Mouse (Mus musculus) lung, postnatal 0 days (tissue): ENCODE results near the gene Onecut3. TPM values are rescaled to one million over a fixed set of nuclear protein-coding genes. Genes with fewer than 3 reads are reported as not detected.
A peak's percentile ranks its signal among the peaks of the same experiment; 100 is the strongest.

Experiments used
- ATAC-seq: fragments of 200-750 bp; cut with Nextera tagmentation; 2 replicates; pipeline ENCODE4 v1.8.0; 2017; ENCODE audit warnings: moderate library complexity
- DNase-seq: peaks from one replicate; pipeline ENCODE4 v3.0.0-alpha.2; 2016; ENCODE audit warnings: low spot score
- H3K27ac ChIP-seq: fragments of 300-500 bp; sonication (generic); 2 replicates; pipeline ENCODE4 v1.5.1; 2014; ENCODE audit warnings: antibody characterized with exemption, mild to moderate bottlenecking, low read length, mixed read lengths
- H3K27me3 ChIP-seq: fragments of 300-500 bp; sonication (generic); replicated peaks from 2 replicates; pipeline ENCODE4 v1.6.1; 2014; ENCODE audit warnings: low read length, mixed read lengths; ENCODE audit not compliant: insufficient read depth
- H3K36me3 ChIP-seq: fragments of 300-500 bp; sonication (generic); 2 replicates; pipeline ENCODE4 v1.6.1; 2014; ENCODE audit warnings: low read length, mixed read lengths; ENCODE audit not compliant: insufficient read depth
- H3K4me1 ChIP-seq: fragments of 300-500 bp; sonication (generic); 2 replicates; pipeline ENCODE4 v1.6.1; 2014; ENCODE audit warnings: antibody characterized with exemption, low read depth, low read length, mixed read lengths; ENCODE audit not compliant: insufficient read depth
- H3K4me2 ChIP-seq: fragments of 300-500 bp; sonication (generic); replicated peaks from 2 replicates; pipeline ENCODE4 v1.6.1; 2014; ENCODE audit warnings: low read depth, mild to moderate bottlenecking, low read length, moderate library complexity, mixed read lengths
- H3K4me3 ChIP-seq: fragments of 300-500 bp; sonication (generic); 2 replicates; pipeline ENCODE4 v1.5.1; 2014; ENCODE audit warnings: low read depth, low read length
- H3K9ac ChIP-seq: fragments of 300-500 bp; sonication (generic); replicated peaks from 2 replicates; pipeline ENCODE4 v1.6.1; 2014; ENCODE audit warnings: low read depth, mild to moderate bottlenecking
- H3K9me3 ChIP-seq: fragments of 300-500 bp; sonication (generic); 2 replicates; pipeline ENCODE4 v1.6.1; 2016; ENCODE audit warnings: low read length, mixed read lengths
- CTCF ChIP-seq: IDR thresholded peaks from 2 replicates; pipeline ENCODE4 v1.5.1; 2016; ENCODE audit warnings: antibody characterized with exemption, mild to moderate bottlenecking
- EP300 ChIP-seq: IDR thresholded peaks from 2 replicates; pipeline ENCODE4 v1.6.1; 2016; ENCODE audit warnings: antibody characterized with exemption, mild to moderate bottlenecking, control low read depth
- WGBS: fragments of 180-500 bp; shearing (Covaris S2); extraction: QIAGEN DNeasy Blood & Tissue Kit; methylation state at CpG from one replicate; pipeline ENCODE4 v1.1.7; 2014; 5-methylcytosine and 5-hydroxymethylcytosine counted together
- polyA plus RNA-seq: library from polyadenylated mRNA; unstranded; fragments of >200 nt; fragmentation: Nextera tagmentation; extraction: Ambion mirVana; gene quantifications from 2 replicates; pipeline ENCODE4 v1.2.1, GENCODE M21; 2015

Onecut3 gene
- polyA plus RNA-seq, 1 experiment from 2014 or later = not detected

DNA sequence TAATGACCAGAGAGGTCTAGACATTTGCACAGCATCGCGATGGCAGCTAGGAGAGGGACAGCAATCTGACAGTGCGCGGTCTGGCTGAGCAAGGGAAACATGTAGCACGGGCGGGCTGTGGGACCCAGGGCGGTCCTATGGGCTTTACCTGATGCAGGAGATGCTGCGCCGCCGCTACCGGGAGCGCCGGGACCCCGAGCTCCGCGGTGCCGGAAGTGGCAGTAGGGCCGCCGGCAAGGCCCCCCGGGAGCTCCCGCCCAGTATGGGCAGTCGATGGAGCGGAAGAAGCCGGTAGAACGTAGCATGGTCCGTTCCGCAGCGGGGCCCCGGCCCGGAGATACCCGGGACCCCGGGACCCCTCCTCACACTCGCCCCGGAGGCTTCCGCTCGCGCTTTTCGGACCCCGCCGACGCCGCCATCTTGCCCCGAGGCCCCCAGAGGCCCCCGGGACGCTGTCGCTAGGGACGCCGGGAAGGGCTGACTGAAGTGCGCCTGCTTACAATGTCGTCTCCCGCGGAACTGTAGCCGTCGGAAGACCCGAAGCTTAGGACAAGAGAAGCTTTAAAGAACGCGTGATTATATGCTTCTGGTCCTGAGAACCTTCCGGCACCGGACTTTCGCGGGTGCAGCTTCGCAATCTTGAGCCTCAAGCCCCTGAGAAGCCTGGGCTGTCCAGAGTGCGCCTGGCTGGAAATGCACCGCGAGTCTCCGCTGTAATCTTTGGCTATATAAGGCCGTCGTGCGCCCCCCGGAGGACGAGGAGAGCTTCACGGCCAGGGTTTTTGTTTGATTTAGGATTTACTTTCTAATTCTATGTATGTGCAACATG, 66.7 kb downstream of the Onecut3 start, which contains the start of gene Rexo1:
TSS of gene Rexo1 (minus strand) at position 445 of the 829 bp plus-strand sequence.
- WGBS = 1% methylated on average over 71 of the region's 72 CpGs
- no peaks in the 10 kb centered on the region for H3K36me3 ChIP-seq
- ATAC-seq = peak; percentile 88
- peak within 1 kb of the TSS; percentile 99 for H3K4me3 ChIP-seq
- H3K27me3 ChIP-seq = no peaks in the 10 kb centered on the region
- peak within 1 kb of the TSS; percentile 79 for H3K4me2 ChIP-seq
- DNase-seq = peak; percentile 96
- peaks cover 23% of the 10 kb centered on the region; the same call in 1 of the 2 replicates for H3K4me1 ChIP-seq
- TF ChIP-seq CTCF (peak; percentile 89), EP300 (peak; percentile 79)
- H3K9me3 ChIP-seq = no peaks in the 10 kb centered on the region
- peak within 1 kb of the TSS; percentile 93 for H3K9ac ChIP-seq
- H3K27ac ChIP-seq = peak within 1 kb of the TSS; percentile 90

DNA sequence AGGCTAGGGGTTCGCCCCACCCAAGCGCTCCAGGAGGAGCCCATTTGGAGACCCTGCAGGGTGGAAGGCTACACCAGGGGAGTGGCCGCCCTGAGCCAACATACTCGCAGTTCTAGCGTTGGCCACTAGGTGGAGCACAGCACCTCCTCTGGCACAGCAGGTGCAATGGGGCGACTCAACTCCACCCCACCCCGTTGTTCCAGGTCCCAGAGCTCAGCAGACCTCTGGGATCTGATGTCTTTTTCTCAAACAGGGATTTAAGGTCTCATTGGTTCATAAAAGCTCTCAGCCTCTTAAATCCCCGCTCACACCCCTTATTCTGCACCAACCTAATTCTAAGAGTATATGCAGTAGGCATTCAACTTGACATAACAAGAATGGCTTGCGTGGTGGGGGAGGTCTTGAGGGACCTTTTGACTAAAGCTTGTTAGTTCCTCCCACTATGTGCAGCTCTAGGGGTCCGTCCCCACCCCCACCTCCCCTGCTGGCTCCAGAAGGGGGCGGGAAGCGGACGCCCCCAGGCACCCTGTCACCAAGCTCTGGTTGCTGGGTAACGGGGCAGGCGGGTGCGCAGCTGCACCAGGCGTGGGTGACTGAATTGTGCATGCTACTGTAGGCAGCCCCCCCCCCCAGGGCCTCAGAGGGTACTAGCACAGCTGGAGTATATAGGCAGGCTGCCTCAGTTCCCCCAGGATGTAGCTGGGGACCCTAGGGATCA, 71.9 kb downstream of the Onecut3 start:
- WGBS = 30% methylated on average over 17 of the region's 17 CpGs

More for the DNA sequence above, 71.9 kb downstream of the Onecut3 start:
- Histone ChIP-seq H3K4me2 (no peak overlapping the region), H3K4me3 (no peak overlapping the region), H3K9ac (no peak overlapping the region), H3K27me3 (no peaks in the 10 kb centered on the region), H3K4me1 (peaks cover 14% of the 10 kb centered on the region; the same call in 1 of the 2 replicates), H3K27ac (no peak overlapping the region), H3K36me3 (no peaks in the 10 kb centered on the region), H3K9me3 (no peaks in the 10 kb centered on the region)
- DNase-seq = peak; percentile 84
- TF ChIP-seq CTCF (peak; percentile 97), EP300 (no peak)
- peak; percentile 48 for ATAC-seq

Other genes with a start within 250 kb of the Onecut3 start
- gene Ndufs7, start 245.7 kb upstream of the Onecut3 start, polyA plus RNA-seq = 295 and 327 TPM in 2 replicates
- 23.5 and 25.4 TPM in 2 replicates for gene Gamt, start 233.8 kb upstream of the Onecut3 start, polyA plus RNA-seq
- 37.8 and 38.1 TPM in 2 replicates for gene Dazap1, start 233.3 kb upstream of the Onecut3 start, polyA plus RNA-seq
- 651 and 741 TPM in 2 replicates for gene Rps15, start 202.4 kb upstream of the Onecut3 start, polyA plus RNA-seq
- 0.57 and 0.85 TPM in 2 replicates for gene Apc2, start 198.9 kb upstream of the Onecut3 start, polyA plus RNA-seq
- gene 2310011J03Rik, start 174.3 kb upstream of the Onecut3 start, polyA plus RNA-seq = 58.4 and 64.8 TPM in 2 replicates
- gene Pcsk4, start 165.3 kb upstream of the Onecut3 start, polyA plus RNA-seq = 3.4 and 3.7 TPM in 2 replicates
- gene Reep6, start 164.9 kb upstream of the Onecut3 start, polyA plus RNA-seq = 15.4 and 17.6 TPM in 2 replicates
- gene Adamtsl5, start 146.4 kb upstream of the Onecut3 start, polyA plus RNA-seq = 6.4 and 7.3 TPM in 2 replicates
- gene Plk5, start 138.4 kb upstream of the Onecut3 start, polyA plus RNA-seq = 1.00 and 1.0 TPM in 2 replicates
- gene Mex3d, start 107.2 kb upstream of the Onecut3 start, polyA plus RNA-seq = 6.0 and 6.3 TPM in 2 replicates
- gene Mbd3, start 95.3 kb upstream of the Onecut3 start, polyA plus RNA-seq = 90.6 and 90.7 TPM in 2 replicates
- 511 and 651 TPM in 2 replicates for gene Uqcr11, start 88.0 kb upstream of the Onecut3 start, polyA plus RNA-seq
- 34.7 and 36.2 TPM in 2 replicates for gene Tcf3, start 61.2 kb upstream of the Onecut3 start, polyA plus RNA-seq
- 0.04 and 0.10 TPM in 2 replicates for gene Atp8b3, start 44.3 kb downstream of the Onecut3 start, polyA plus RNA-seq
- gene Rexo1, start 66.7 kb downstream of the Onecut3 start, polyA plus RNA-seq = 12.9 TPM in 2 replicates
- gene Klf16, start 82.5 kb downstream of the Onecut3 start, polyA plus RNA-seq = 7.1 and 7.2 TPM in 2 replicates
- gene Abhd17a, start 95.5 kb downstream of the Onecut3 start, polyA plus RNA-seq = 105 and 106 TPM in 2 replicates
- 56.9 and 59.3 TPM in 2 replicates for gene Scamp4, start 108.0 kb downstream of the Onecut3 start, polyA plus RNA-seq
- 3.5 and 4.8 TPM in 2 replicates for gene Adat3, start 108.0 kb downstream of the Onecut3 start, polyA plus RNA-seq
- gene Gm49322, start 111.2 kb downstream of the Onecut3 start, polyA plus RNA-seq = 0.98 and 1.1 TPM in 2 replicates
- gene Csnk1g2, start 128.0 kb downstream of the Onecut3 start, polyA plus RNA-seq = 97.7 and 111 TPM in 2 replicates
- gene Btbd2, start 162.2 kb downstream of the Onecut3 start, polyA plus RNA-seq = 41.7 and 42.9 TPM in 2 replicates
- gene Mknk2, start 183.3 kb downstream of the Onecut3 start, polyA plus RNA-seq = 92.2 and 103 TPM in 2 replicates
- 32.6 and 37.0 TPM in 2 replicates for gene Mob3a, start 207.1 kb downstream of the Onecut3 start, polyA plus RNA-seq
- 28.7 and 28.8 TPM in 2 replicates for gene Izumo4, start 207.3 kb downstream of the Onecut3 start, polyA plus RNA-seq
- 49.3 and 58.2 TPM in 2 replicates for gene Ap3d1, start 247.4 kb downstream of the Onecut3 start, polyA plus RNA-seq